Mouse (Mus musculus): ENCODE measurements at regions not wholly inside any gene's neighbourhood (a gene's known extent, or its start where the extent isn't known, plus 50 kb on each side); places are given as distances from the start of the nearest gene placed in this dataset.
"Not testable (repeated sequence)": the region's sequence is repeated elsewhere in the genome, so short reads cannot be mapped to it uniquely, and the experiment has no call there.

GRCm38 (mm10) chr4:94376256-94376655 is 180.1 kb upstream of the Gm10306 start:
- DNase-seq (ENCODE audit: low spot score): no peak
- intact Hi-C loops (cut with DNase I): no loop called here

- DNase-seq (ENCODE audit: low spot score): no peak
- intact Hi-C loops (cut with DNase I): no loop called here
Observed at GRCm38 (mm10) chr4:94385703-94386102, 170.6 kb upstream of the Gm10306 start.

GRCm38 (mm10) chr4:94388317-94388716 is 168.0 kb upstream of the Gm10306 start:
- intact Hi-C loops (cut with DNase I): no loop called here
- no peak for DNase-seq (ENCODE audit: low spot score)

DNA sequence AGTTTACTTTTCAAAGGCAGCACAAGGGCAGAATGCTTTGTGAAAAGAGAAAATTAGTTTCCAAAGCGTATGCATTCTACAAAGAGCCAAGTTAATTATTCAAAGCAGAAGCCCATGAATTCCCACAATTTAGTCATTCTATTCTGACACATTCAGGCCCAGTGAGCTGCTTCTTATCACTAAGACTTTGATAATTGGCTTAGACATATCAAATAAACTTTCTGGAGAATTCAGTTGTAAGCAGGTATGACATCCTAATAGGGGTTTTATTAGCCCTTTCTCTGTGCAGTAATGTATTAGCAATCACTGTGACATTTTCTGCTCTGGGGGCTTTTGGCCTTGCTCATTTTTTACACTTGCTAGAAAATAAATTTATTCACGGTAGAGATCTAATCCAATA is 161.9 kb upstream of the Gm10306 start:
- intact Hi-C loops (cut with DNase I): no loop called here
- DNase-seq (ENCODE audit: low spot score): no peak

DNA sequence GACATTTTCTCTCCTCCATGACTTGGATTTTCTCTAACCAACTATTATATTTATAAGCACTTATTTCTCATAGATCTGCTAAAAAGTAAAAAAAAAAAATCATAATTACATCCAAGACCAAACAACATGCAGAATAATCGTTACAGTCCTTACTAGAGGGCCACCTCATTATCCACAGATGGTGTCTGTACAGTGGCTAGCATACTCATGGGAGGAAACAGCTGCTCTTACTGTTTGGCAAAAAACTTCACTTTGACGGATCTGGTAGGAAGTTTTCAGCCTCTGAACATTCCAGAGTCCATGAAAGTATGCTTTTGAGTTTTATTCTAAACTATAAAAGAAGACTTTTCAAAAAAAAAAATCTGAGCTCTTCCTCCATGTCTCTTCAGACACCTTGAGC is 159.1 kb upstream of the Gm10306 start:
- intact Hi-C loops (cut with DNase I): no loop called here
- DNase-seq (ENCODE audit: low spot score): no peak

DNA sequence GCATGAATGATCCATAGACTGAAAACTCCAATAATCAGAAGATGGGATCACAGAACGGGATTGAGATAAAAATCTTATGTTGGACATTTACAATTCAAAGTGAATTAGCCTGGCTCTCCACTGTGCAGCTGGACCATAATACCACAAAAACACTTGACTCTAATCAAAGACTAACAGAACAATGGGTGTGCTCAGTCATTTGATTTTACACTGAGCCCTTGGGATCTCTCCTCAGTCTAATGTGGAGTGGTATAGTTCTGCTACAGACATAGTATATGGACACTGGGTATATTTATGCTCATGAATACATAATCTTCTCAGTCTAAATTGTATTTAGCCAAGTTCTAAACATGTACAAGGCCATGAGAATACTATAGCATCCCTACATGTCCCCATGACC is 149.4 kb upstream of the Gm10306 start:
- no peak for DNase-seq (ENCODE audit: low spot score)
- intact Hi-C loops (cut with DNase I): no loop called here

DNA sequence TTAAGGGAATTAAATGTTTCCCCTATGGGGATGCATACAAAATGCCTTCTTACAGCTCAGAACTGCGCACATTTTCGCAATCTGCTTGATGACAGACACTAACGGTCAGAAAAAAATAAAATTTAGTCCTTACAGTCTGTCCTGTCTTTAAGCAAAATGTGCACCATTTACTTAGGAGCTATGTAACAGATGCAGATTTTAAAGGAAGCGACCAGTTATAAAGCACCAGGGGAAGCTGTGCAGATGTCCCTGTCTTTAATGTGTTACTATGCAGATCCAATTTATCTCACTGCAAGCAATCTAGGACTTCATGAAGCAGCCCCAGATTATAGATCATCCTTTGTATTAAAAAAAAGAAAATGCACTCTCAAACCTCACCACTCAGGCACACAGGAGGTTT is 148.8 kb upstream of the Gm10306 start:
- no peak for DNase-seq (ENCODE audit: low spot score)
- intact Hi-C loops (cut with DNase I): no loop called here

DNA sequence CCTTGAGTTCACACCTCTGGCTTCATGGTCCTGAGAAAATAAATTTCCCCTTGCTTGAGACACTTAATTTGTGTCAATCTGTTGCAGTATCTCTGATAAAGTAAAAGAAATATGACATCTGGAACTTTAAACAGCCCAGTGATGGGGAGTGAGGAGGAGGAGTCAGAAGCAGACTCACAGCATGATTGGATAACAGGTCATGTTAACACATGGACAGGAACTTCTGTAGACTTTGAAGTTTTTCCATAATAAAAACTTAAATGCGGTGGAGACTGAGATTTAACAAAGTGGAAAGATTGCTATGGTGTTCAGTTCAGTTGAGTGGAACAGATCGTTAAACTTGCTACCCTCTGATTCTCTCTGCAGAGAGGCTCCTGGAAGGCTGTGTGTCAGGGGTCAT is 143.7 kb upstream of the Gm10306 start:
- DNase-seq (ENCODE audit: low spot score): no peak
- intact Hi-C loops (cut with DNase I): no loop called here

DNA sequence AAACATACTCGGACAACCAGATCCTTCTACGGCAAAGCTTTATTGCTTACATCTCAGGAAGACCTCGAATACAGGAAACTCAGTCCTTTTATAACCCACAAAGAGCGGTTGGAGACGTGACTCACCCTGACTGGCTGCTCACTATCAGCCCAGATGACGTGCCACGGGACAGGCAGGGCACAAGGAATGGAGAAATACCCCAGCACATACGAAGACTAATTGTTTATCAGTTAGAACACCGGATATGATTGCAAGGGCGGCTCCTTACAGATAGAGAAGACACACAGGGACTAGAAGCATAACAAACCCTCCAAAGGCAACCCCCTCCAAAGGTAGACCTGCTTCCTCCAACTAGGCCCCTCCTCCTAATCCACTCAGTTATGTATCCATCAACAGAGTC is 130.8 kb upstream of the Gm10306 start:
- DNase-seq (ENCODE audit: low spot score); intact Hi-C loops (cut with DNase I): not testable (repeated sequence)

DNA sequence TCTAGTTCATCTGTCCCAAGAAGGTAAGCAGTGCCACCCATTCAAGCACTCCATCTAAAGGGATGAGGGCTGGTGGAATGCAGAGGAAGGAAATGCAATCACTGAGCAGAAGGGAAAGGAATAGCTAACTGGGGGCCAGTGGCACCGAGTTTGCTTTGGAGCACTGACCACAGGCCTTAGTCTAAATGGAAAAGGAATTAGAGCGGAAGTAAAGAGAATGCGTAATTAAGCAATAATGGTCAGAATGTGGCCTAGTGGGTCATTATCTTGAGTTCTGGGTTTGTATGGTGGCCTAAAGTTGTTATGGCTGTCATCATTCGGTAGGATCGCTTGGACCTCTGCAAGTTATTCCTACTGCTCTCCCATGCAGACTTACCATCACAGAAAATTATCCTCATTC is 128.8 kb upstream of the Gm10306 start:
- DNase-seq (ENCODE audit: low spot score): no peak
- intact Hi-C loops (cut with DNase I): no loop called here

GRCm38 (mm10) chr4:94432005-94432404 is 124.3 kb upstream of the Gm10306 start:
- intact Hi-C loops (cut with DNase I): no loop called here
- DNase-seq (ENCODE audit: low spot score): no peak

DNA sequence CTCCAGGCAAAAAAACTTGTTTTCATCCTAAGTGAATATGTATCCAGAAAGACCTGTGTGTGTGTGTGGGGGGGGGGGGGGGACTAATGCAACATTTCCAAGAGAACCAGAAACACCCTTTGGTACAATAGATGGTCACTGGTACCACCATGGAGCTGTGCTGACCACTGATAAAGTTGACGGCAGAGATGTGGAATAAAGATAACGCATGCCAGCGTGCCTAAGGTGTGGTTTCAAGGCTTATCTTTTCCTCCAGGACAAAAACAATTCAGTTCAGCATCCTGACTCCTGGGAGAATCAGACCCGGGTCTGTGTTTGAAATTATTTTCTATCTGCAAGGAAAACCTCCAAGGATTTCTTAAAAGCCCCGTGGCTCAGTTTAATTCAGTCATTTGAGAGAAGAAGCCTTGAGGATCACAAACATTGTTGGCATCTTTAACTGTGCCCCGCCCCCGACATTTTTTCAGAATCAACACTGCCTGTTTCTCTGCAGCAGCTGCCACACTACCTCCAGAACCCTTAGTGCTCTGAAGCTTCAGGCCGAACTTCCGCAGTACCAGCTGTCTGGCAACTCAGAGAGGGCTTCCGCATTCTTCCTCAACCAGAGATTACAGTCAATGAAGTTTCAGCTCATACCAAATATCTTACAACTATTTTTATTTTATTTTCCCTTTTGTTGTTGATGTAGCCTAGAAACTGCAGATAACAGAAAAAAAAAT is 118.5 kb upstream of the Gm10306 start:
- intact Hi-C loops (cut with DNase I): no loop called here

GRCm38 (mm10) chr4:94439159-94439836 is 117.0 kb upstream of the Gm10306 start:
- DNase-seq (ENCODE audit: low spot score): no peak
- intact Hi-C loops (cut with DNase I): no loop called here

More for the DNA sequence above, 118.5 kb upstream of the Gm10306 start:
- no peak for DNase-seq (ENCODE audit: low spot score)

- intact Hi-C loops (cut with DNase I): no loop called here
- DNase-seq (ENCODE audit: low spot score): no peak
Observed at GRCm38 (mm10) chr4:94446604-94447003, 109.7 kb upstream of the Gm10306 start.
